In the genomic region with DNA sequence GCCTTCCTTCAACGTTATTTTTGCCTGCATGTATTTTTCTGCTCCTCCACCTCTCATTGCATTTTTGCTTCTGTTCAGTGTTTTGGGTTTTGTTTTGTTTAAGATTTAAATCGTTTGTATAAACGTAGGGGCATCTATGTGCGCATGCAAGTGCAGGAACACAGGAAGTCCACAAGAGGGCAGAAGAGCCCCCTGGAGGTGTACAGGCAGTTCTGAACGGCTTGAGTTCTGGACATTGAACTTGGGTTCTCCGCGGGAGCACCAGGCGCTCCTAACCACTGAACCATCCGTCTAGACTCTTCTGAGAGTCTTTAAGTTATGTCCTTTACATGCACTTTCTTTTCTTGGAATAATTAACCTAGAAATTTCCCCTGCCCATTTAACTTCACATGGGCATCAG, we compare ENCODE assay signal across 1 mouse cellular context.
A peak's percentile ranks its signal among the peaks of the same experiment; 100 is the strongest.
TF ChIP-seq lines count a peak whose summit lies in the region.

No protein-coding gene starts in this region.

TF ChIP-seq in ES-E14, 5 proteins besides CTCF, POLR2A, EP300 and RAD21:
- no peak for TF ChIP-seq MAFK (IDR thresholded peaks at IDR 0.05; ENCODE audit: insufficient read depth, low read depth, low read length)
- TF ChIP-seq ZC3H11A (IDR thresholded peaks at IDR 0.05; ENCODE audit: borderline replicate concordance, low read depth, low read length), result 0 out of 2 replicates have a peak, but pooled peaks have one; percentile 55
